Mouse (Mus musculus): ENCODE results near the gene Olfr342. TPM values are rescaled to one million over a fixed set of nuclear protein-coding genes. Genes with fewer than 3 reads are reported as not detected.

Olfr342 gene
- total RNA-seq (2014; fragmentation: Nextera tagmentation): not detected in 2 replicates
- 0.06 and 0.11 TPM in 2 replicates for total RNA-seq (2017)
- not detected in 2 replicates for polyA plus RNA-seq (2012)

DNA sequence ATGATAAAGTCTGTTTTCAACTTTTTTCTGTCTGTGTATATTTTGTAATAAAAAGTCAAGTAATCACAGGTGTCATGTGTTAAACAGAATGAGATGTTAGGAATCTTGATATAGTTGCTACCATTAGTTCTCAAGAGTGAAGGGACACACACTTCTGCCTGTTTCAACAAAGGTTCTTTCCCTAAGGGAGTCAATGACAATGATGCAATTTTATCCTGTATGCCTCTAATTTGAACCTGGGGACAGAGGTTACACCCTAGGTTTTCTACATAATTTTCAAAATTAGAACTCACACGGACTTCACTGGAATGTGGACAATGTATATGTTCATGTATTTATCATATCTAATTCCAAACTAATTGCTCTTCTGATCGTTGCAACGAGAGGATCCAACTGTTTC lies at the start of gene Olfr342:
TSS of gene Olfr342 (plus strand) at position 301 of the 400 bp plus-strand sequence.
- Histone ChIP-seq H3K27me3 (ENCODE audit: insufficient read depth, low read length) (no peaks in the 10 kb centered on the region), H3K9me3 (replicated peaks) (no peaks in the 10 kb centered on the region), H3K36me3 (replicated peaks) (no peaks in the 10 kb centered on the region), H3K4me3 (ENCODE audit: low read depth, low read length) (no peak within 1 kb of the TSS), H3K4me1 (ENCODE audit: insufficient read depth, low read depth, low read length) (no peaks in the 10 kb centered on the region)
- ATAC-seq (ENCODE audit: extremely low read depth, insufficient number of reproducible peaks, low FRiP score, poor library complexity, severe bottlenecking) (no peak), DNase-seq (ENCODE audit: low spot score) (no peak)
- TF ChIP-seq POLR2AphosphoS5 (IDR thresholded peaks at IDR 0.05; ENCODE audit: insufficient replicate concordance, low read depth, low read length) (no peak), GATA2 (IDR thresholded peaks at IDR 0.05; ENCODE audit: borderline replicate concordance, low read depth, low read length) (no peak), CTCF (IDR thresholded peaks at IDR 0.05; ENCODE audit: low read depth, low read length) (no peak), GATA1 (IDR thresholded peaks at IDR 0.05; ENCODE audit: borderline replicate concordance, low read length) (no peak), TAL1 (conservative IDR thresholded peaks at IDR 0.05; ENCODE audit: low read depth, low read length) (no peak)

DNA sequence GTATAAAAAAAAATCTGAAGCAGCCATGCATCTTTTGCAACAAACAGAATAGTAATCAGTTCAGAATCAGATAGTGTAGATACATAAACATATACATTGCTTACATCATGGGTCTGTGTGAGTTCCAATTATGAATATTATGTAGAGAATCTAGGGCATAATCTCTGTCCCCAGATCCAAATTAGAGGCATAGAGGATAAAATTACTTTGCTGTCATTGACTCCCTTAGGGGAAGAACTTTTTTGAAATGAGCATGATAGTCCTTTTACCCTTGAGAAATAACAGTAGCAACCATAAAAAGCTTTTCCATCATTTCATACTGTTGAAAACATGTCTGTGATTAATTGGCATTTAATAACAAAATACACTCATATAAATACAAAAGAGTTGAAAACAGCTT lies 42.4 kb upstream of the Olfr342 start, which contains the start of gene Olfr341:
TSS of gene Olfr341 (minus strand) at position 101 of the 400 bp plus-strand sequence.
- Histone ChIP-seq H3K27me3 (ENCODE audit: insufficient read depth, low read length) (no peaks in the 10 kb centered on the region), H3K4me1 (ENCODE audit: insufficient read depth, low read depth, low read length) (no peaks in the 10 kb centered on the region), H3K9me3 (replicated peaks) (no peaks in the 10 kb centered on the region), H3K4me3 (ENCODE audit: low read depth, low read length) (no peak within 1 kb of the TSS), H3K36me3 (replicated peaks) (no peaks in the 10 kb centered on the region)
- no peak for ATAC-seq (ENCODE audit: extremely low read depth, insufficient number of reproducible peaks, low FRiP score, poor library complexity, severe bottlenecking)
- no peak for DNase-seq (ENCODE audit: low spot score)
- TF ChIP-seq GATA2 (IDR thresholded peaks at IDR 0.05; ENCODE audit: borderline replicate concordance, low read depth, low read length) (no peak), TAL1 (conservative IDR thresholded peaks at IDR 0.05; ENCODE audit: low read depth, low read length) (no peak), POLR2AphosphoS5 (IDR thresholded peaks at IDR 0.05; ENCODE audit: insufficient replicate concordance, low read depth, low read length) (no peak), GATA1 (IDR thresholded peaks at IDR 0.05; ENCODE audit: borderline replicate concordance, low read length) (no peak), CTCF (IDR thresholded peaks at IDR 0.05; ENCODE audit: low read depth, low read length) (no peak)

DNA sequence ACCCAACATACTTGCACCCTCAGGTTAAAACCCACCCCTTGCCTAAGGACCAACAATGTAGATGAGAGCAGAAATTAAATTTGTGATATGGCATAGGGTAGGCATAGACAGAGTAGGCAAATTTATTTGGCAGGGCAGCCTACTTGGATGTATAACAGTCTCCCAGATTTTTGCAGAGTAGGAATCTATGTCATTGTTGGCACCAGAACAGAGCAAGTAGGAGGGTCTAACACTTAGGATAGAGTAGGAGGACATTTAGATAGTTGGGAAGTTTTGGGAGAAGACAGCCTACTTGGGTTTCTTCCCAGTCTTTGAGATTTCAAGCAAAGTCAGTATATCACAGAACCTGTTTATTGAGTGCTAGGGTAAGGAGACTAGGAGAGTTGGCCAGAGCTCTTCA lies 40.4 kb downstream of the Olfr342 start:
- Histone ChIP-seq H3K27me3 (ENCODE audit: insufficient read depth, low read length) (no peaks in the 10 kb centered on the region), H3K36me3 (replicated peaks) (no peaks in the 10 kb centered on the region), H3K9me3 (replicated peaks) (no peaks in the 10 kb centered on the region), H3K4me1 (ENCODE audit: insufficient read depth, low read depth, low read length) (no peaks in the 10 kb centered on the region), H3K4me3 (ENCODE audit: low read depth, low read length) (no peak overlapping the region)
- DNase-seq (ENCODE audit: low spot score) (no peak), ATAC-seq (ENCODE audit: extremely low read depth, insufficient number of reproducible peaks, low FRiP score, poor library complexity, severe bottlenecking) (no peak)
- TF ChIP-seq TAL1 (conservative IDR thresholded peaks at IDR 0.05; ENCODE audit: low read depth, low read length): no peak
- no peak for TF ChIP-seq CTCF (IDR thresholded peaks at IDR 0.05; ENCODE audit: low read depth, low read length)
- TF ChIP-seq GATA2 (IDR thresholded peaks at IDR 0.05; ENCODE audit: borderline replicate concordance, low read depth, low read length): no peak
- TF ChIP-seq GATA1 (IDR thresholded peaks at IDR 0.05; ENCODE audit: borderline replicate concordance, low read length): no peak
- TF ChIP-seq POLR2AphosphoS5 (IDR thresholded peaks at IDR 0.05; ENCODE audit: insufficient replicate concordance, low read depth, low read length): no peak

DNA sequence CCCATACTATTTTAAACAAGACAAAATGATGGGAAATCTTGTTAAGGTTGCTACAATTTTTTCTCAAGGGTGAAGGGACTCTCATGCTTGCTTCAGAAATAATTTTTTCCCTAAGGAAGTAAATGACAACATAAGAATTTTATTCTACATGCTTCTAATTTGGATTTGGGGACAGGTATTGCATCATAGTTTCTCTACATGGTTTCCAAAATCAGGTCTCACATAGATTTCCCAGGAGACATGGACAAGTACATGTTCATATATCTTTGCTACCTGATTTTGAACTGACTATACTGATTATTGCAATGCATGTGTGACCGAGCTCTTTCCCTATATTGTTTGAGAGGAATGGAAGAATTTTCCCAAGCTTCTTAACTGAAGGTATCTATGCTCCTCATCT lies 41.6 kb downstream of the Olfr342 start, which contains the start of gene Olfr344:
TSS of gene Olfr344 (plus strand) at position 301 of the 400 bp plus-strand sequence.
- no peak for ATAC-seq (ENCODE audit: extremely low read depth, insufficient number of reproducible peaks, low FRiP score, poor library complexity, severe bottlenecking)
- no peak within 1 kb of the TSS for H3K4me3 ChIP-seq (ENCODE audit: low read depth, low read length)
- no peaks in the 10 kb centered on the region for H3K9me3 ChIP-seq (replicated peaks)
- no peaks in the 10 kb centered on the region for H3K27me3 ChIP-seq (ENCODE audit: insufficient read depth, low read length)
- no peaks in the 10 kb centered on the region for H3K36me3 ChIP-seq (replicated peaks)
- DNase-seq (ENCODE audit: low spot score): no peak
- TF ChIP-seq POLR2AphosphoS5 (IDR thresholded peaks at IDR 0.05; ENCODE audit: insufficient replicate concordance, low read depth, low read length) (no peak), CTCF (IDR thresholded peaks at IDR 0.05; ENCODE audit: low read depth, low read length) (no peak), GATA2 (IDR thresholded peaks at IDR 0.05; ENCODE audit: borderline replicate concordance, low read depth, low read length) (no peak), GATA1 (IDR thresholded peaks at IDR 0.05; ENCODE audit: borderline replicate concordance, low read length) (no peak), TAL1 (conservative IDR thresholded peaks at IDR 0.05; ENCODE audit: low read depth, low read length) (no peak)
- H3K4me1 ChIP-seq (ENCODE audit: insufficient read depth, low read depth, low read length): no peaks in the 10 kb centered on the region

DNA sequence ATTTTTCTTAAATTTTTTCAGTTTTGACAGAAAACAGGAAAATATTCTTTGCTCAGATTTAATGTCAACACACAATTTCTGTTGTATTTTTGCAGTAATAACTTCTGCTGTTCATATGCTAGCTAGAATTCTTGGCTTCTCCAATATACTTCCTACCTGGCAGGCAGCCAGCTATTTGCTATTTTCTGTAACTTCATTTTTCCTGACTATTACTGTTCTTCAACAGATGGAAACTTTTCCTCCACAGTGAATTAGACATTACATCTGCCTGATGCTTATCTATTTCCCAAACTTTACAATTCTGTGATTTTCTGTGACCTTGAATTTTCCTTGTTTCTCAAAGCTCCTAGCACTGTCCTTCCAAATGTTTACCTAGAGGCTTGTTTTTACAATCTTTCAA lies 42.2 kb downstream of the Olfr342 start:
- Histone ChIP-seq H3K9me3 (replicated peaks) (no peaks in the 10 kb centered on the region), H3K27me3 (ENCODE audit: insufficient read depth, low read length) (no peaks in the 10 kb centered on the region), H3K4me3 (ENCODE audit: low read depth, low read length) (no peak overlapping the region), H3K4me1 (ENCODE audit: insufficient read depth, low read depth, low read length) (no peaks in the 10 kb centered on the region), H3K36me3 (replicated peaks) (no peaks in the 10 kb centered on the region)
- ATAC-seq (ENCODE audit: extremely low read depth, insufficient number of reproducible peaks, low FRiP score, poor library complexity, severe bottlenecking) (no peak), DNase-seq (ENCODE audit: low spot score) (no peak)
- no peak for TF ChIP-seq POLR2AphosphoS5 (IDR thresholded peaks at IDR 0.05; ENCODE audit: insufficient replicate concordance, low read depth, low read length)
- no peak for TF ChIP-seq CTCF (IDR thresholded peaks at IDR 0.05; ENCODE audit: low read depth, low read length)

DNA sequence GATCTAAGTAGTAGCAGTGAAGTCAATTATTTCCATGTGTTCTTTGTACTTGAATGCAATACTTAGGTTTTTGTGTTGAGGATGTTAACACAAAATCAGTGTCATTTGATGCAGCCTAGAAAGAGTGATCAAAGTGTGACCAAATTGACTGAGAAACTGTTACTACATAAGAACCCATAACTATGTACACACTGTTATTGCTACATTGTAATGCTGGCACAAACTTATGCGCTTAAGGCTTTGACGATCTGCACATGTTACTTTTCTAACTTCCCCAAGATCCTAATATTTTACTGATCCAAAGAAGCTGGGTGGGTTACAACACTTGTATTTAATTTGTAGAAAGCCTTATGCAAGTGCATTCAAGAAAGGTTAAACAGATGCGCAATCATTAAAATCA lies 43.0 kb downstream of the Olfr342 start:
- H3K4me1 ChIP-seq (ENCODE audit: insufficient read depth, low read depth, low read length): no peaks in the 10 kb centered on the region
- H3K36me3 ChIP-seq (replicated peaks): no peaks in the 10 kb centered on the region
- H3K27me3 ChIP-seq (ENCODE audit: insufficient read depth, low read length): no peaks in the 10 kb centered on the region
- DNase-seq (ENCODE audit: low spot score): no peak
- no peak for ATAC-seq (ENCODE audit: extremely low read depth, insufficient number of reproducible peaks, low FRiP score, poor library complexity, severe bottlenecking)
- TF ChIP-seq CTCF (IDR thresholded peaks at IDR 0.05; ENCODE audit: low read depth, low read length) (no peak), GATA2 (IDR thresholded peaks at IDR 0.05; ENCODE audit: borderline replicate concordance, low read depth, low read length) (no peak), TAL1 (conservative IDR thresholded peaks at IDR 0.05; ENCODE audit: low read depth, low read length) (no peak), POLR2AphosphoS5 (IDR thresholded peaks at IDR 0.05; ENCODE audit: insufficient replicate concordance, low read depth, low read length) (no peak)
- no peak overlapping the region for H3K4me3 ChIP-seq (ENCODE audit: low read depth, low read length)
- no peaks in the 10 kb centered on the region for H3K9me3 ChIP-seq (replicated peaks)

Other genes starting within 250 kb of the Olfr342 start
- not detected in 2 replicates for gene Olfr338, start 151.5 kb upstream of the Olfr342 start, total RNA-seq (2014; fragmentation: Nextera tagmentation)
- not detected in 2 replicates for gene Olfr338, start 151.5 kb upstream of the Olfr342 start, total RNA-seq (2017)
- gene Olfr338, start 151.5 kb upstream of the Olfr342 start, polyA plus RNA-seq (2012): not detected in 2 replicates
- not detected in 2 replicates for gene Olfr339, start 106.1 kb upstream of the Olfr342 start, total RNA-seq (2014; fragmentation: Nextera tagmentation)
- gene Olfr339, start 106.1 kb upstream of the Olfr342 start, total RNA-seq (2017): 0.11 TPM in 1 of 2 replicates, not detected in the other
- gene Olfr339, start 106.1 kb upstream of the Olfr342 start, polyA plus RNA-seq (2012): not detected in 2 replicates
- gene Olfr340, start 72.4 kb upstream of the Olfr342 start, total RNA-seq (2014; fragmentation: Nextera tagmentation): not detected in 2 replicates
- gene Olfr340, start 72.4 kb upstream of the Olfr342 start, total RNA-seq (2017): not detected in 2 replicates
- not detected in 2 replicates for gene Olfr340, start 72.4 kb upstream of the Olfr342 start, polyA plus RNA-seq (2012)
- gene Olfr341, start 42.5 kb upstream of the Olfr342 start, total RNA-seq (2014; fragmentation: Nextera tagmentation): not detected in 2 replicates
- gene Olfr341, start 42.5 kb upstream of the Olfr342 start, total RNA-seq (2017): 0.05 and 0.06 TPM in 2 replicates
- not detected in 2 replicates for gene Olfr341, start 42.5 kb upstream of the Olfr342 start, polyA plus RNA-seq (2012)
- not detected in 2 replicates for gene Olfr344, start 41.7 kb downstream of the Olfr342 start, total RNA-seq (2014; fragmentation: Nextera tagmentation)
- gene Olfr344, start 41.7 kb downstream of the Olfr342 start, total RNA-seq (2017): 0.06 and 0.38 TPM in 2 replicates
- not detected in 2 replicates for gene Olfr344, start 41.7 kb downstream of the Olfr342 start, polyA plus RNA-seq (2012)
- gene Olfr345, start 115.0 kb downstream of the Olfr342 start, total RNA-seq (2014; fragmentation: Nextera tagmentation): not detected in 2 replicates
- gene Olfr345, start 115.0 kb downstream of the Olfr342 start, total RNA-seq (2017): 0.22 TPM in 1 of 2 replicates, not detected in the other
- not detected in 2 replicates for gene Olfr345, start 115.0 kb downstream of the Olfr342 start, polyA plus RNA-seq (2012)
- not detected in 2 replicates for gene Olfr346, start 160.8 kb downstream of the Olfr342 start, total RNA-seq (2014; fragmentation: Nextera tagmentation)
- under 0.01 TPM in 1 of 2 replicates, not detected in the other for gene Olfr346, start 160.8 kb downstream of the Olfr342 start, total RNA-seq (2017)
- not detected in 2 replicates for gene Olfr346, start 160.8 kb downstream of the Olfr342 start, polyA plus RNA-seq (2012)
- gene Olfr347, start 206.9 kb downstream of the Olfr342 start, total RNA-seq (2014; fragmentation: Nextera tagmentation): not detected in 2 replicates
- gene Olfr347, start 206.9 kb downstream of the Olfr342 start, total RNA-seq (2017): 0.33 TPM in 1 of 2 replicates, not detected in the other
- gene Olfr347, start 206.9 kb downstream of the Olfr342 start, polyA plus RNA-seq (2012): not detected in 2 replicates

All from G1E (cell line).